Mouse (Mus musculus) liver, postnatal 0 days (tissue): ENCODE measurements at regions not wholly inside any gene's neighbourhood (a gene's known extent, or its start where the extent isn't known, plus 50 kb on each side); places are given as distances from the start of the nearest gene placed in this dataset.
A peak's percentile ranks its signal among the peaks of the same experiment; 100 is the strongest.

ENCODE experiments used
- ATAC-seq: fragments of 200-750 bp; cut with Nextera tagmentation; 2 replicates; pipeline ENCODE4 v1.8.0; 2017; ENCODE audit warnings: mild to moderate bottlenecking, moderate library complexity
- DNase-seq: peaks from one replicate; pipeline ENCODE4 v3.0.0-alpha.2; 2016
- H3K27ac ChIP-seq: fragments of 300-500 bp; sonication (generic); 2 replicates; pipeline ENCODE4 v1.5.1; 2014; ENCODE audit warnings: antibody characterized with exemption, moderate library complexity, mild to moderate bottlenecking, low read depth
- H3K27me3 ChIP-seq: fragments of 300-500 bp; sonication (generic); 2 replicates; pipeline ENCODE4 v1.6.1; 2014; ENCODE audit warnings: low read length, control low read depth, mixed read lengths; ENCODE audit not compliant: insufficient read depth
- H3K36me3 ChIP-seq: fragments of 300-500 bp; sonication (generic); replicated peaks from 2 replicates; pipeline ENCODE4 v1.6.1; 2014; ENCODE audit warnings: mild to moderate bottlenecking, control low read depth, low read length, moderate library complexity, mixed read lengths; ENCODE audit not compliant: insufficient read depth
- H3K4me1 ChIP-seq: fragments of 300-500 bp; sonication (generic); 2 replicates; pipeline ENCODE4 v1.6.1; 2014; ENCODE audit warnings: antibody characterized with exemption, mild to moderate bottlenecking, control low read depth; ENCODE audit not compliant: insufficient read depth
- H3K4me2 ChIP-seq: fragments of 300-500 bp; sonication (generic); 2 replicates; pipeline ENCODE4 v1.6.1; 2014; ENCODE audit warnings: low read depth, mild to moderate bottlenecking, low read length, moderate library complexity, mixed read lengths
- H3K4me3 ChIP-seq: fragments of 300-500 bp; sonication (generic); 2 replicates; pipeline ENCODE4 v1.5.1; 2014; ENCODE audit warnings: low read depth, low read length
- H3K9ac ChIP-seq: fragments of 300-500 bp; sonication (generic); replicated peaks from 2 replicates; pipeline ENCODE4 v1.6.1; 2014; ENCODE audit warnings: mild to moderate bottlenecking, moderate library complexity
- H3K9me3 ChIP-seq: fragments of 300-500 bp; sonication (generic); 2 replicates; pipeline ENCODE4 v1.6.1; 2016; ENCODE audit warnings: mild to moderate bottlenecking, control low read depth, low read length, mixed read lengths
- CTCF ChIP-seq: sonication (generic); IDR thresholded peaks from 2 replicates; pipeline ENCODE4 v1.5.1; 2016; ENCODE audit warnings: antibody characterized with exemption, low read depth
- EP300 ChIP-seq: IDR thresholded peaks from 2 replicates; pipeline ENCODE4 v1.6.1; 2016; ENCODE audit warnings: antibody characterized with exemption, low read depth, mild to moderate bottlenecking
- WGBS: fragments of 180-500 bp; shearing (Covaris S2); extraction: QIAGEN DNeasy Blood & Tissue Kit; methylation state at CpG from one replicate; pipeline ENCODE4 v1.1.7; 2014; ENCODE audit not compliant: insufficient replicate concordance; 5-methylcytosine and 5-hydroxymethylcytosine counted together

- DNase-seq (peak; percentile 19), ATAC-seq (no peak)
- Histone ChIP-seq H3K4me2 (no peak overlapping the region), H3K9ac (no peak overlapping the region), H3K9me3 (no peaks in the 10 kb centered on the region), H3K4me1 (no peaks in the 10 kb centered on the region), H3K36me3 (no peaks in the 10 kb centered on the region), H3K27ac (no peak overlapping the region), H3K4me3 (no peak overlapping the region), H3K27me3 (no peaks in the 10 kb centered on the region)
- 66% methylated on average over 14 of the region's 14 CpGs for WGBS
- TF ChIP-seq CTCF = no peak
- TF ChIP-seq EP300 = no peak
These were observed 166.4 kb upstream of the Foxn2 start for GRCm38 (mm10) chr17:88274003-88274698.

GRCm38 (mm10) chr17:88274720-88275433, 165.6 kb upstream of the Foxn2 start:
- no peak for ATAC-seq
- no peak for TF ChIP-seq CTCF
- no peak for TF ChIP-seq EP300
- Histone ChIP-seq H3K27ac (no peak overlapping the region), H3K9me3 (no peaks in the 10 kb centered on the region), H3K4me2 (no peak overlapping the region), H3K4me3 (no peak overlapping the region), H3K27me3 (no peaks in the 10 kb centered on the region), H3K4me1 (no peaks in the 10 kb centered on the region), H3K36me3 (no peaks in the 10 kb centered on the region), H3K9ac (no peak overlapping the region)
- no peak for DNase-seq
- WGBS = 67% methylated on average over 6 of the region's 6 CpGs

GRCm38 (mm10) chr17:88279656-88280055, 160.9 kb upstream of the Foxn2 start:
- H3K4me2 ChIP-seq = no peak overlapping the region
- ATAC-seq (no peak), DNase-seq (no peak)
- no peaks in the 10 kb centered on the region for H3K9me3 ChIP-seq
- no peak overlapping the region for H3K27ac ChIP-seq
- H3K36me3 ChIP-seq = no peaks in the 10 kb centered on the region
- WGBS = 62% methylated on average over 5 of the region's 5 CpGs
- H3K27me3 ChIP-seq = no peaks in the 10 kb centered on the region
- H3K4me1 ChIP-seq = no peaks in the 10 kb centered on the region
- H3K4me3 ChIP-seq = no peak overlapping the region
- H3K9ac ChIP-seq = no peak overlapping the region
- TF ChIP-seq EP300 = no peak
- no peak for TF ChIP-seq CTCF

- no peak for TF ChIP-seq EP300
- no peak for TF ChIP-seq CTCF
- Histone ChIP-seq H3K9ac (no peak overlapping the region), H3K27me3 (no peaks in the 10 kb centered on the region), H3K27ac (no peak overlapping the region), H3K4me1 (no peaks in the 10 kb centered on the region), H3K4me3 (no peak overlapping the region), H3K9me3 (0 out of 2 replicates have a peak, but pooled peaks cover 2% of the 10 kb centered on the region), H3K36me3 (no peaks in the 10 kb centered on the region), H3K4me2 (no peak overlapping the region)
- no peak for ATAC-seq
- DNase-seq = no peak
- 54% methylated on average over 1 of the region's 1 CpGs for WGBS
These were observed 157.8 kb upstream of the Foxn2 start for GRCm38 (mm10) chr17:88282711-88283110.

GRCm38 (mm10) chr17:88284477-88284876, 156.0 kb upstream of the Foxn2 start:
- H3K27ac ChIP-seq = no peak overlapping the region
- H3K27me3 ChIP-seq = no peaks in the 10 kb centered on the region
- no peaks in the 10 kb centered on the region for H3K36me3 ChIP-seq
- no peak overlapping the region for H3K9ac ChIP-seq
- H3K9me3 ChIP-seq = peaks cover 8% of the 10 kb centered on the region; the same call in 1 of the 2 replicates
- ATAC-seq = no peak
- no peak overlapping the region for H3K4me3 ChIP-seq
- no peaks in the 10 kb centered on the region for H3K4me1 ChIP-seq
- no peak overlapping the region for H3K4me2 ChIP-seq
- WGBS = 63% methylated on average over 3 of the region's 3 CpGs
- DNase-seq = no peak
- TF ChIP-seq EP300 = no peak
- no peak for TF ChIP-seq CTCF

- no peak overlapping the region for H3K4me2 ChIP-seq
- no peak overlapping the region for H3K9ac ChIP-seq
- no peaks in the 10 kb centered on the region for H3K27me3 ChIP-seq
- 48% methylated on average over 1 of the region's 1 CpGs for WGBS
- TF ChIP-seq EP300 (no peak), CTCF (no peak)
- DNase-seq = no peak
- H3K9me3 ChIP-seq = peaks cover 8% of the 10 kb centered on the region; the same call in 1 of the 2 replicates
- no peak overlapping the region for H3K27ac ChIP-seq
- H3K4me3 ChIP-seq = no peak overlapping the region
- ATAC-seq = no peak
- H3K4me1 ChIP-seq = no peaks in the 10 kb centered on the region
- H3K36me3 ChIP-seq = no peaks in the 10 kb centered on the region
These were observed 152.7 kb upstream of the Foxn2 start for GRCm38 (mm10) chr17:88287861-88288260.
